Mouse (Mus musculus): ENCODE measurements around the gene Setd3.

The Setd3 gene

GRCm38 (mm10) chr12:108179246-108179320 is at the start of gene Setd3:
Gene Setd3 (minus strand): TSS chr12:108179314.
- DNase-seq (ENCODE audit: low read depth, low spot score) = no peak

DNA sequence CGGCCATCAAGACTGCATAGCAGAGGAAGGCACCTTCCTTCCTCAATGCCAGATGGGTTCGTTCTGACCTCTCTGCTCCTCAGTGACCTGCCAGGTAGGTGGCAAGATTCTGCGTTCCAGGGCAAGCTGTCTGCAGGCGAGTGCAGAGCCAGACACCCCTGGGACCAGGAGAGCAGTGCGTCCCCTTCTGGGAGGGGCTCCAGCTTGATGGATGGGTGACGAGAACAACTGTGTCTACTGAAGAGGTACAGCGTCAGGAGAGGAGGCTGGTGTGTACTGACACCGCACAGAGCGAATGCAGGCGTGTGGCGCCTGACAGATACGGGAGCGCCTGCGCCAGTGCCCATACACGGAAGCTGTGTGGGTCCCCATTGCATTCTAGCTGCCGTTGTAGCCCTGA is 48.4 kb upstream of the Setd3 start:
- DNase-seq (ENCODE audit: low read depth, low spot score) = no peak

GRCm38 (mm10) chr12:108226941-108227340 is 47.8 kb upstream of the Setd3 start:
- no peak for DNase-seq (ENCODE audit: low read depth, low spot score)

GRCm38 (mm10) chr12:108226216-108226615 is 47.1 kb upstream of the Setd3 start:
- DNase-seq (ENCODE audit: low read depth, low spot score) = no peak

DNA sequence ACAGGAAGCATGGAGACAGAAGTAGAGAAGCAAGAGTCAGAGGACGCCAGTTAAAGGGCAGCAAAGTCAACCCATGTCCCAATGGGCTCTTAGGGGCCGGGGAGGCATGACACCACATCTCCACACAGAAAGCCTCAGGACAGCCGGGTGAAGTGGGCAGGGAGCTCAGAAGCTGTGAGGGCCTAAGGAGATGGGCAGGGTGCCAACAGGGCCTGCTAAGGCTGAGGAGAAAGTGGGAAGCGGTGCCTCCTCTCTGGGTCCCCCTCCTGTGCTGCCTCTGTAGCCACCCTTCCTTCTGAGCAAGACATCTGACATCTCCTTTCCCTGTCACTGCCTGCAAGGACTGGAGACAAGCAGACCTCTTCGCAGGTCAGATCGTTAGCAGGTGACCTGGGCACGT is 46.7 kb upstream of the Setd3 start:
- no peak for DNase-seq (ENCODE audit: low read depth, low spot score)

DNA sequence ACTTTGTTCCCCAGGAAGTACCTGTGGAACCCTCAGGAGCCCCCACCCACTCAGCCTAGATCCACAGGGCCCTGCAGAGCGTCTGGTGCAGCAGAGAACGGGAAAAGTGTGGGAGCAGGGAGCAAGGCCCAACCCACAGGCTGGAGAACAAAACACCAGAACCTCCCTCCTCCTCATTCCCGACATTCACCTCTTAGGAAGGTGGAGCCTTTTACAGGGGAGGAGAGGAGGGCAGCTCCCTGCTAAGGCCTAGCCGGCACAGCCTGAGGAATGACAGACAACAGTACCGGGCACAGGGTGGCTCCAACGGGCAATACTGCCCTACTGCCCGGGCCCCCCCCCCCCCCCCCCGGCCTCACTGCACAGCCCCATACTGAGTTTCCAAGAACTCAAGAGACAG is 44.2 kb upstream of the Setd3 start:
- no peak for DNase-seq (ENCODE audit: low read depth, low spot score)

GRCm38 (mm10) chr12:108221712-108222111 is 42.6 kb upstream of the Setd3 start:
- DNase-seq (ENCODE audit: low read depth, low spot score) = no peak

DNA sequence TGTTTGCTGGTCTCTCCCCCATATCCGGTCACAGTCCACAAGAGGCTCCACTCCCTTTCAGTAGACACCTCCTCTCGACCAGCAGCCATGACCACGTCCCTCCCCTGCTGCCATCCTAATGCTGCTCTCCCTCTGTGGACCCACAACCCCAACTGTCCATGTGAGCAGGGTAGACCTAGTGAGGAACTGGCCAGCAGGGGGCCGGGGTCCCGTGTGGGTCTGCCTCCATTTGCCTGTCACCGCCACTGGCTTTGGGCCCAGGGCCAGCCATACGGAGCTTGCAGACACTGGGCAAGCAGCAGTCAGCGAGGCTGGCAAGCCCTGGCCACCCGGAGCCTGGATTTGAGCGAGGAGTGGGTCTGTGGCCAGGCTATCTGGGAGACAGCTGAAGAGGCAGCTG is 42.1 kb upstream of the Setd3 start:
- no peak for DNase-seq (ENCODE audit: low read depth, low spot score)

- no peak for DNase-seq (ENCODE audit: low read depth, low spot score)
Observed at GRCm38 (mm10) chr12:108220621-108221020, 41.5 kb upstream of the Setd3 start.

DNA sequence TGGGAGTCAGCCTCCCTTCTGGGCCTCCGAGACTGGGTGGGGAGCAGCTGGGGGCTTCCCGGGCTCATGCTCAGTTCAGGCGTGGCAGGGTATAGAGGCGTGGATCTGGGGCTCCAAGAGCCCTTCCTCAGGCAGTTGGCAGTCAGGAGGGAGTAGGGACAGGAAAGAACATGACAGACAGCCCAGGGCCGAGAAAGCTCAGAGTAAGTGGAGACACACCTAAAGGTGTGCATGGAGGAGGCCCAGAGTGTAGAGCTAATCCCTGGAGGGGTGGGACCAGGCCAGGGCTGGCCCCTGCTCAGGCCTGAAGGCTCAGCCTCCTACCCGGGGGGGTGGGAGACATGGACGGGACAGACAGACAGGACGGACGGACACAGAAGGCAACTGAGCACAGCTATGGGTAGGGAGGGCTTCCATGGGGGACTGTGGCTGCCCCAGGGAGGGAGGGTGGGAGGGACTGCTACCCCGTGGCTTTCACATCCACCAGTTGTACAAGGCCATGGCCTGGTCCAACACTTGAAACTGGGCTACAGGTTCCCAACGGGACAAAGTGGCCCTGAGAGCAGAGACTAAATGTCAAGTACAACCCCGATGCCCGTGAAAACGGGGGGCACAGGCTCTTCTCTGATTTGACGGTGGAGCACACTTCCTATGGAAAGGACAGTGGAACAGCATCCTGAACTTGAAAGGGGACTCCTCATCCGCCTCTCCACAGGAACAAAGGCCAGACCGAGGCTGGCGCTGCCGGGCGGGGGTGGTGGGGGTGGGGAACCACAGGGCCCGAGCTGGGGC is 40.9 kb upstream of the Setd3 start:
- no peak for DNase-seq (ENCODE audit: low read depth, low spot score)

GRCm38 (mm10) chr12:108219163-108219562 is 40.0 kb upstream of the Setd3 start:
- no peak for DNase-seq (ENCODE audit: low read depth, low spot score)

DNA sequence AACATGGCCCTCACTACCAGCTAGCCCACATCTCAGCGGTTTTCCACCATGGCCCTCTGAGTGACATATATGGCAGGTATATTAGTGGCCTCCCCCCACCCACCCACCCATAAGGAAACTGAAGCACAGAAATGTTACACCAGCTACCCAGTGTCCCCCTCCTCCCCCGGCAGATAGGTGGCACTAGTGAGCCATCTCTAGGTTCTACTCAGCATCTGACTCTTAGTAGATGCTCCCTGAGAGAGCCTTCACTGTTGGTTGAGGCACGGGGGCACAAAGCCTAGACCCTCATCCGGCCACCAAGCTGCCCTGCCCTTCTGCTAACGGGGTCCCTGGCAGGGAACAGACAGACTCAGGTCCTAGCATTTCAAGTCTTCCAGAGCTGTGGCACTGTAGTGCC is 38.5 kb upstream of the Setd3 start:
- DNase-seq (ENCODE audit: low read depth, low spot score) = no peak

DNA sequence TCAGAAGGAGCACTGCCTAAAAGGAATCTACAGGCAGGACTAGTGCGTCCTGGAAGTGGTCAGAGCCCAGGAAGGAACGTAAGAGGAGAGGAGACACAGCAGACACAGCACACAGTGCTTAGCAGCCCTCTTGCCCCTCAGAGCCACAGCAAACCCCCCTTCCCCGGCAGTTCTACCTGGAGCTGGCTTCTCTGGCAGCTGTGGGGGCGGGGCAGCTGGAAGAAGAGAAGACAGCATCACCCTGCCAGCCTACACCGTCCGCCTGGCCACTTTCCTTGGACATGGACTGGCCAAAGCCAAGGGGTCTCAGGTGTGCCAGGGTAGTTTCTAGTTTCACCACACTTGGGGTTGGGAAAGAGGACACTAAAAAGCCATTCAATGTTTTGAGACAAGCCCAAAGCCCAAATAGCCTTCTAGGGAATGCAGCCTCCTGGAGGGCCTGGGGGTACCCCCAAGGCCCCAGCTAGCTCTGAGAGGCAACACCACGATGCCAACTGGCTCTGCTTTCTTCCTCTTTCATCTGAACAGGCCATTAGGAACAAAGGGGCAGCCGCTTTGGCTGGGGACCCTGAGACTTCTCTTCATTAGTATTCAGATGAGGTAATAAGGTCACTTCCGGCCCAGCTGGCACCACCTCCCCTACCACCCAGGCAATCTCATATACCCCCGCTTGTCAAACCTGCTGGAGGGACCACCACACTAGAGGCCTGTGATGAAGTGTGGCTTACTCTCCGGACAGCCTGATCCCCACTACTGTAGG is 37.7 kb upstream of the Setd3 start:
- no peak for DNase-seq (ENCODE audit: low read depth, low spot score)

DNA sequence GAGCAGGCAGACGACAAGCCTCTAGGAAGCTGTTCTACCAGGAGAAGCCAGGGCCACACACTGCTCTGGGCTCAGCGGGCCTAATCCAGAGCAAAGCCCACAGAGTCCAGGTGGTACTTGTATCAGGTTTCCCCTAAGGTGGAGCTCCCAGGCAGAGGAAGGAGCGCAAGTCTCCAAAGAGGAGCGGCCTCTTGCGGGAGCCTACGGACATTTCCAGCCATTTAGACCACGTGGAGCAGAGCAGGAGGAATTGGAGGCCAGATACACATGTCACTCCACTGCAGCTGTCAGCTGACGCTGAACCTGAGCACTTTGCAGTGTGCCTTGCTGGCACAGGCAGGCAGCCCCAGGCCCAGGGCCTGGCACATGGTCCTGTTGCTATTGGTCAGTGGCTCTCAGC is 36.0 kb upstream of the Setd3 start:
- DNase-seq (ENCODE audit: low read depth, low spot score) = no peak

- DNase-seq (ENCODE audit: low read depth, low spot score) = no peak
Observed at GRCm38 (mm10) chr12:108213090-108214041, 34.3 kb upstream of the Setd3 start.

- no peak for DNase-seq (ENCODE audit: low read depth, low spot score)
Observed at GRCm38 (mm10) chr12:108212476-108212875, 33.4 kb upstream of the Setd3 start.

GRCm38 (mm10) chr12:108212071-108212470 is 33.0 kb upstream of the Setd3 start:
- DNase-seq (ENCODE audit: low read depth, low spot score) = no peak

- DNase-seq (ENCODE audit: low read depth, low spot score) = no peak
Observed at GRCm38 (mm10) chr12:108210623-108211022, 31.5 kb upstream of the Setd3 start.

GRCm38 (mm10) chr12:108208726-108209438 is 29.8 kb upstream of the Setd3 start:
- DNase-seq (ENCODE audit: low read depth, low spot score) = peak; percentile 61

GRCm38 (mm10) chr12:108208216-108208615 is 29.1 kb upstream of the Setd3 start:
- no peak for DNase-seq (ENCODE audit: low read depth, low spot score)

- DNase-seq (ENCODE audit: low read depth, low spot score) = peak; percentile 64
Observed at GRCm38 (mm10) chr12:108206641-108207040, 27.5 kb upstream of the Setd3 start.

DNA sequence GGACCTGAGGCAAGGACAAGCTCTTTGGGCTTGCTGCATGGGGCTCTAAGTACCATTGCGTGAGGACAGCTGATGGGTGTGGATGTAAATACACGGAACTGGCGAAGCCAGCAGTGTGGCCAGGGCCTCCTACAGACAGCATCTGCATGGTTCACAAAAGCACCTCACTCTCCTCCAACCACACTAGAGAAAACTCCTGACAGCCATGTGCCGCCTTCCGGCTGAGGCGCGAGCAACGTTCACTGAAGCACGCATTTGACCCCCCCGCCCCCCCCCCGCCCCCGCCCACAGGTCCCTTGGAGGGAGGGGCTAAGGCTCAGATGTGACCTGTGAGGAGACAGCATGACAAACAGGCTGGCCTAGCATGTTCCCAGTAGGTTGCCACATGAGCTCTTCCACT is 25.9 kb upstream of the Setd3 start:
- DNase-seq (ENCODE audit: low read depth, low spot score) = no peak
